Mouse (Mus musculus): ENCODE data around the gene Plekhg6. TPM values are rescaled to one million over a fixed set of nuclear protein-coding genes. Genes with fewer than 3 reads are reported as not detected.
A peak's percentile ranks its signal among the peaks of the same experiment; 100 is the strongest.

Gene Plekhg6
- polyA plus RNA-seq, 1 experiment from 2014 or later: 31.4 TPM

GRCm38 (mm10) chr6:125363451-125364242, 16.9 kb downstream of the Plekhg6 start:
- no peaks in the 10 kb centered on the region for H3K27me3 ChIP-seq (replicated peaks; ENCODE audit: control insufficient read depth, insufficient read depth, low read length)
- no peaks in the 10 kb centered on the region; the same call in 1 of the 2 replicates for H3K4me1 ChIP-seq (replicated peaks; ENCODE audit: control insufficient read depth, insufficient read depth, low read length)
- H3K4me3 ChIP-seq (ENCODE audit: low read depth, low read length): no peak overlapping the region
- H3K27ac ChIP-seq (ENCODE audit: low read depth, low read length): peak overlapping the region; percentile 57
- no peak overlapping the region for H3K4me2 ChIP-seq (replicated peaks; ENCODE audit: low read depth)
- no peak overlapping the region for H3K9ac ChIP-seq (ENCODE audit: low read depth, low read length)
- H3K36me3 ChIP-seq (ENCODE audit: control insufficient read depth, insufficient read depth): peaks cover 38% of the 10 kb centered on the region
- peak; percentile 70 for ATAC-seq
- peak; percentile 51 for TF ChIP-seq CTCF (IDR thresholded peaks at IDR 0.05; ENCODE audit: low read depth)
- 25% methylated on average over 23 of the region's 23 CpGs for WGBS
- H3K9me3 ChIP-seq (ENCODE audit: control insufficient read depth): no peaks in the 10 kb centered on the region

DNA sequence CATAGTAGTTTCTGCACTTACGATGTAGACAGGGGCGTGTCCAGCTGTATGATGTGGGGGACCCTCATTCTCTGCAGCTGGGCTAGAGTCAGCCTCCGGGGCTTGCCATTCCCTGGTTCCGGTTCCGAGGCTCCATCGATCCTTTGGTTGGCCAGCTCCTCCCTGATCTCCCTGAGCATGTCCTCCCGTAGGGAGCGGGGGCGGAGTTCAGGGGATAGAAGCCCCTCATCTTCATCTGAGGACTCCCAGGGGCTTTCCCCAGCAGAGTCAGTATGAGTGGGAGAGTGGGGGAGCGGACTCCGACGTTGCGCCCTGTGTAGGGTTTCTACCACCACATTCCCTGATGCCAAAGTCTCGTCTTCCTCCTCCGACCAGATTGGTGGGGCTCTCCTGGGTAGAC, 17.6 kb downstream of the Plekhg6 start:
- no peak overlapping the region for H3K9ac ChIP-seq (ENCODE audit: low read depth, low read length)
- no peaks in the 10 kb centered on the region for H3K9me3 ChIP-seq (ENCODE audit: control insufficient read depth)
- WGBS: 39% methylated on average over 15 of the region's 15 CpGs
- no peak for TF ChIP-seq CTCF (IDR thresholded peaks at IDR 0.05; ENCODE audit: low read depth)
- H3K4me3 ChIP-seq (ENCODE audit: low read depth, low read length): no peak overlapping the region
- H3K36me3 ChIP-seq (ENCODE audit: control insufficient read depth, insufficient read depth): peaks cover 44% of the 10 kb centered on the region
- ATAC-seq: peak; percentile 6; the same call in 1 of the 2 replicates
- H3K4me2 ChIP-seq (replicated peaks; ENCODE audit: low read depth): no peak overlapping the region
- H3K27me3 ChIP-seq (replicated peaks; ENCODE audit: control insufficient read depth, insufficient read depth, low read length): no peaks in the 10 kb centered on the region
- no peaks in the 10 kb centered on the region; the same call in 1 of the 2 replicates for H3K4me1 ChIP-seq (replicated peaks; ENCODE audit: control insufficient read depth, insufficient read depth, low read length)
- peak overlapping the region; percentile 57 for H3K27ac ChIP-seq (ENCODE audit: low read depth, low read length)

GRCm38 (mm10) chr6:125361467-125362291, 18.9 kb downstream of the Plekhg6 start:
- Histone ChIP-seq H3K36me3 (ENCODE audit: control insufficient read depth, insufficient read depth) (peaks cover 53% of the 10 kb centered on the region), H3K4me1 (replicated peaks; ENCODE audit: control insufficient read depth, insufficient read depth, low read length) (no peaks in the 10 kb centered on the region; the same call in 1 of the 2 replicates), H3K9ac (ENCODE audit: low read depth, low read length) (no peak overlapping the region), H3K4me3 (ENCODE audit: low read depth, low read length) (no peak overlapping the region), H3K27me3 (replicated peaks; ENCODE audit: control insufficient read depth, insufficient read depth, low read length) (no peaks in the 10 kb centered on the region), H3K4me2 (replicated peaks; ENCODE audit: low read depth) (no peak overlapping the region), H3K9me3 (ENCODE audit: control insufficient read depth) (no peaks in the 10 kb centered on the region), H3K27ac (ENCODE audit: low read depth, low read length) (peak overlapping the region; percentile 41)
- 0 out of 2 replicates have a peak, but pooled peaks have one; percentile 18 for ATAC-seq
- WGBS: 52% methylated on average over 38 of the region's 38 CpGs
- TF ChIP-seq CTCF (IDR thresholded peaks at IDR 0.05; ENCODE audit: low read depth): peak; percentile 75

DNA sequence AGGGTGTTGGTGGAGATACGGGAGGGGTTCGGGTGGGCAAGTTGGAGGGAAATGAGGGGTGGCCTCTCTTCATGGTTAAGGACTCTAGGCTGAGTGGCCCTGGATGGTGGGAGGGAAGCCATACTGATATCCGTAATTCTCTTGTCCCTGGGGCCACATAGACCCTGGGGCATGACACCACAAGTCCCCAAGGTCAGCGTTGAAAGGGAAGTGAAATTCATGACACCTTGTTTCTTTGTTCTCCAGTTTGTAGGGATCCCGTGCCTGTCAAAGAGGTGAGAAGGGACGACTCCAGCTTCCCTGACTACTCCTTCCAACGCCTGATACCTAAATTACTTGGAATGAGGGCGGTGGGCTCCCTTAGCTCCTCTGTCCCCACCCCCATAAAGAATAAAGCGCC, 19.7 kb downstream of the Plekhg6 start:
- Histone ChIP-seq H3K4me2 (replicated peaks; ENCODE audit: low read depth) (no peak overlapping the region), H3K4me1 (replicated peaks; ENCODE audit: control insufficient read depth, insufficient read depth, low read length) (no peaks in the 10 kb centered on the region; the same call in 1 of the 2 replicates), H3K27ac (ENCODE audit: low read depth, low read length) (no peak overlapping the region), H3K36me3 (ENCODE audit: control insufficient read depth, insufficient read depth) (peaks cover 53% of the 10 kb centered on the region), H3K9ac (ENCODE audit: low read depth, low read length) (no peak overlapping the region), H3K9me3 (ENCODE audit: control insufficient read depth) (no peaks in the 10 kb centered on the region), H3K27me3 (replicated peaks; ENCODE audit: control insufficient read depth, insufficient read depth, low read length) (no peaks in the 10 kb centered on the region), H3K4me3 (ENCODE audit: low read depth, low read length) (no peak overlapping the region)
- no peak for TF ChIP-seq CTCF (IDR thresholded peaks at IDR 0.05; ENCODE audit: low read depth)
- 77% methylated on average over 9 of the region's 9 CpGs for WGBS
- no peak for ATAC-seq

DNA sequence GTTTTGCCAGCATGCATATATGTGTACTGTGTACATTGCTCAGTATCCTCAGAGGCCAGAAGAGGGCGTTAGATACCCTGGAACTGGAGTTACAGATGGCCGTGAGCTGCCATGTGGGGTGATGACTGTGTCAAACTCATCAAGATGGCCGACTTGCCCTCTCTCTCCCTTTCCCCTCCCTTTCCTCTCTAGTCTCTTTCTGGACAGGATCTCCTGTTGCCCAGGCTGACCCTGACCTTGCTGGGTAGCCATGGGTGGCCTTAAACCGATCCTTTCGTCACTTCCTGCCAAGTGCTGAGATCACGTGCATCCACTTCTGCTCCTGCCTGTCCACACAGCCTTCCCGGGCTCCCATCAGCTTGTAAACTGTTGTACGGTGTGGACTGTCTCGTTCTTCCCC, 20.6 kb downstream of the Plekhg6 start:
- H3K9ac ChIP-seq (ENCODE audit: low read depth, low read length): no peak overlapping the region
- H3K27ac ChIP-seq (ENCODE audit: low read depth, low read length): no peak overlapping the region
- no peaks in the 10 kb centered on the region for H3K27me3 ChIP-seq (replicated peaks; ENCODE audit: control insufficient read depth, insufficient read depth, low read length)
- no peak for ATAC-seq
- 52% methylated on average over 9 of the region's 9 CpGs for WGBS
- no peaks in the 10 kb centered on the region for H3K9me3 ChIP-seq (ENCODE audit: control insufficient read depth)
- H3K4me3 ChIP-seq (ENCODE audit: low read depth, low read length): no peak overlapping the region
- peak; percentile 56 for TF ChIP-seq CTCF (IDR thresholded peaks at IDR 0.05; ENCODE audit: low read depth)
- H3K4me1 ChIP-seq (replicated peaks; ENCODE audit: control insufficient read depth, insufficient read depth, low read length): peaks cover 3% of the 10 kb centered on the region
- no peak overlapping the region for H3K4me2 ChIP-seq (replicated peaks; ENCODE audit: low read depth)
- peaks cover 53% of the 10 kb centered on the region for H3K36me3 ChIP-seq (ENCODE audit: control insufficient read depth, insufficient read depth)

DNA sequence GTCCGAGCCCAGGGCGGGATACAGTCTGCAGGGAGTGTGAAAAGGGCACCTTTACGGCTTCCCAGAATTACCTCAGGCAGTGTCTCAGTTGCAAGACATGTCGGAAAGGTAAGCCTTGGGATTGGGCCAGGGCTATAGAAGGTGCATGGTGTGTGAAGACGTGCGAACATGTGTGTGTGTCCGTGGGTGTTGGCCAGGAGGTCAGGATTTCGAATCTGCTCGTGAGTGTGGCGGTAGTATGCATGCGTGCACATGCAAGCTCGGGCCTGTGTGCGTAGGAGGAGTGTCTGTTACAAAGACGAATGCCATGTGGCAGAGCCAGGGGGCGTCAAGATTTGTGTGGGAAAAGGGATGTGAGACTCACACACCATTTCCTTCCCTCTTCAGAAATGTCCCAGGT, 23.3 kb downstream of the Plekhg6 start:
- no peaks in the 10 kb centered on the region for H3K9me3 ChIP-seq (ENCODE audit: control insufficient read depth)
- TF ChIP-seq CTCF (IDR thresholded peaks at IDR 0.05; ENCODE audit: low read depth): no peak
- peaks cover 10% of the 10 kb centered on the region for H3K4me1 ChIP-seq (replicated peaks; ENCODE audit: control insufficient read depth, insufficient read depth, low read length)
- H3K36me3 ChIP-seq (ENCODE audit: control insufficient read depth, insufficient read depth): peaks cover 62% of the 10 kb centered on the region
- 89% methylated on average over 15 of the region's 15 CpGs for WGBS
- no peaks in the 10 kb centered on the region for H3K27me3 ChIP-seq (replicated peaks; ENCODE audit: control insufficient read depth, insufficient read depth, low read length)
- no peak overlapping the region for H3K9ac ChIP-seq (ENCODE audit: low read depth, low read length)
- H3K27ac ChIP-seq (ENCODE audit: low read depth, low read length): no peak overlapping the region
- H3K4me3 ChIP-seq (ENCODE audit: low read depth, low read length): no peak overlapping the region
- no peak overlapping the region for H3K4me2 ChIP-seq (replicated peaks; ENCODE audit: low read depth)
- no peak for ATAC-seq

Measured in intestine, postnatal 0 days (tissue).